Mouse (Mus musculus): Measurements from ENCODE around the gene Tgfbr2. TPM values are rescaled to one million over a fixed set of nuclear protein-coding genes. Genes with fewer than 3 reads are reported as not detected.
"Not testable (repeated sequence)": the region's sequence is repeated elsewhere in the genome, so short reads cannot be mapped to it uniquely, and the experiment has no call there.

Gene Tgfbr2
- total RNA-seq, 2 experiments from 2014 or later = 5.9 to 7.0 TPM

DNA sequence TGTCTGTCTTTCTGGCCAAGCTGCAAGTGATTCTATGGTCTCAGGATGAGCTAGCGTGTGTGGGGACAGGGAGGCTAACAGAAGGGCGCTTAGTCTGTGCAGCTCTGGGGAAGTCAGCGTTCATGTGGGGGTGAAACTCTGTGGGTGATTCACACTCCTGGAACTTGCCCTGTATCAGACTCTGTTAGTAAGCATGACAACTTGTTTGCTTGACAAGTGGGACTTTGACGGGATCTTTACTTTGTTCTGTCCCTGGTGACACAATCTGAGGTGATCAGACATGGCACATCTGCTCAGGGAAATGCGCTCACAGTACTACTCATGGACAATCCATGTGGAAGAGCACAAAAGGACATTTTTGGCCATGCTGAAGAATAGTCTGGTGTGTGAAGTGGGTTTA lies 87.9 kb downstream of the Tgfbr2 start:
- ATAC-seq (replicated peaks; ENCODE audit: low FRiP score, low TSS enrichment, poor library complexity, severe bottlenecking) = no peak

DNA sequence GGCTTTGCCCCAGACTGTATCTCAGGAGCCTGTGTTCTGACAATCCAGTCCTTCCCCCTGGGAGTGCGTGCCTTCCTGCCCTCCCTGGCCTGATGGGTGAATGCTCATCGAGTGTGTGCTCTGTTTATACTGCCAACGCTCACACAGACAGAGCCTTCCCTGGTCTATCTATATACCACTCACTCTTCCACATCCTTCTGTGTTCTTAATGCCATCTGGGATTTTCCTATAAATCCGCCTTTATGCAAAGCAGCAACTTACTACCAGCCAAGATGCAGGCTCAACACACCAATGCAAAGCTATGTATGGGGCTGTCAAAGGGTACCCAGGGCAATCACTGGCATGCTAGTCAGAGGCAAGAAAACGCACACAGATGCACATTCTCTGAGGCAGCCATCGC lies 89.2 kb downstream of the Tgfbr2 start:
- ATAC-seq (replicated peaks; ENCODE audit: low FRiP score, low TSS enrichment, poor library complexity, severe bottlenecking) = no peak

DNA sequence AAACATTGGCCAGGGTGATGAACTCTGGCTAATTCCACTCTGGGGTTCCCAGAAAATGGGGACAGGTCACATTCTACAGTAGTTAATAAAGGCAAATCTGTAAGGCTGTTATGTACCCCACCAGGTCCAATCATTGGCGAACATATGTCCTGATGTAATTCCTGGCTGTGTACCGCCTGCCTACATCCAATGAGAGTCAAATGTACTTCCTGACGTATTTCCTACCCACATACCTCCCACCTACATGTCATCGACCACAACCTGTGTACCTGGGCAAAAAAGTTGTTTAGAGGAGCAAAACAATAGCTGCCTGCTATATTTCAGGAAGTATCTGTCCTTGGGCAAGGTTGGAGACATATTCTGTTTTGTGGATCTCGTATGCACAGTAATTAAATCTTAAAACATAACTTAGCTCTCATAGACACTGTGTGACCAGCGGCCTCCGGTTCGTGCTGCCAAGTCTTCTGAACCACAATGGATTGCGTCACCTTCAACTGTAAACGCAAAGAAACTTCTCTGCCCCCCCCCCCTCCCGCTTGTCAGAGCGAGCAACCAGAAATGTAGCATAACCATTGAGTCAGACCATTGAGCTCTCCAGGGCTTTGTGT lies 90.7 kb downstream of the Tgfbr2 start:
- ATAC-seq (replicated peaks; ENCODE audit: low FRiP score, low TSS enrichment, poor library complexity, severe bottlenecking) = no peak

DNA sequence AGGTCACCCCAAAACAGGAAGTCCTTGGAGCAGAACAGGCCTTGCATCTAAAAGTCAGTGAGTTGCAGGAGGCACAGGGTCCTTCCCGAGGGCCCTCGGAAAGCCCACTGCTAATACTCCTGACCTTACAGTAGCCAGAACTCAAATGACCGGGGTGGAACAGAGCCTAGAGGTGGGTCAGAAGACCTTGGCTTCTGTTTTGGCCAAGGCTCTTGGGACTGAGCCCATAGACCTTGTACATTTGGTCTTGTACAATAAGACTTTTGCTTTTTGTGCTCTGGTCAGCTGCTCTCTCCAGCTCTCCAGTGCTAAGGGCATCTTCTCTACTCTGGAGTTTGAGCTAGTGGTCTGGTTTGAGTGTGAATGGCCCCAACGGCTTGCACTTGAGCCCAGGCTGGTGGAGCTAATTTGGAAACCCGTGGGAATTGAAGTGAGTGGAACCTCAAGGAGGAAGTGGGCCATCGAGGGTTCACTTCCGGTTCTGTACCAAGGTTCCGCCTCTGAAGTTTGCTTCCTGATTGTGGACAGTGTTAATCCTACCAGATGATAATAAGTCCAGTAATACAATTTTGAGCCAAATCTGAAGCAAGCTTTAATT lies 91.3 kb downstream of the Tgfbr2 start:
- ATAC-seq (replicated peaks; ENCODE audit: low FRiP score, low TSS enrichment, poor library complexity, severe bottlenecking) = no peak

DNA sequence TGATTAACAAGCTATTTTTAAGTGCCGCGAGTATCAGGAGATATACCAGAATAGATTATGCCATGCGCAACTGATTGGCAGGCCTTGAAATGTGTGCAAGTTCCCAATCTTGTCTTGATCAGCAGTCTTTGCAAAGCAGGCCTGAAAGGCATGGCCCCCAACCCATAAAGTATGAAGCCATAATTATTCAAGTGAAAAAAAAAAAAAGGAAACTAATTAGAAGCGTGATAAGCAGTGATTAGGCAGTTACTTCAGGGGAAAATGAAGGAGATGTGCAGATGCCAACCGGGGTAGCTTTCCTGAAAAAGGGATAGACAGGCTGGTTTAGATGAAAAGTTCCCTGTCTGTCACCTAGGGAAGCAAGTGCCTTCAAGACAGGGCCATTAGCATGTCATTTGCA lies 91.9 kb downstream of the Tgfbr2 start:
- ATAC-seq (replicated peaks; ENCODE audit: low FRiP score, low TSS enrichment, poor library complexity, severe bottlenecking) = no peak

- no peak for ATAC-seq (replicated peaks; ENCODE audit: low FRiP score, low TSS enrichment, poor library complexity, severe bottlenecking)
Observed at GRCm38 (mm10) chr9:116081781-116082180, 93.4 kb downstream of the Tgfbr2 start.

- ATAC-seq (replicated peaks; ENCODE audit: low FRiP score, low TSS enrichment, poor library complexity, severe bottlenecking) = no peak
Observed at GRCm38 (mm10) chr9:116077419-116077818, 97.7 kb downstream of the Tgfbr2 start.

DNA sequence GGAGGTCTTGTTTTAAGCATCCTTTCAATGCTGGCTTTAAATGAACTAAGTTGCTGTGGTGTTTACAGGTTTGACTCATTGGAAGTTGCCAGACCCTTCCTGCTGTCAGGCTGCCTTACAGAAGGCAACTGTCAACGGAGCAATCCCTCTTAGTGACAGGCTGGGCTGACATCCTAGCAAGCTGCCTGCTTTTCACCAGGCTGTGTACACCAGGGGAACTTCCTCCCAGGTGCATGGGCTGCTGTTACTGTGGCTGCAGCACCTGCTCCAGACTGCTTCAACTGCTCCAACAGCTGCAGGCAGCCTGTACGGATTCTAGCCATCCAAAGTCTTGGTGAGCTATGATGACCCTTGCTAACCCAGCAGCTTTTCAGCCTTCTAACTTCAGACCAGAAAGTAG lies 98.2 kb downstream of the Tgfbr2 start:
- no peak for ATAC-seq (replicated peaks; ENCODE audit: low FRiP score, low TSS enrichment, poor library complexity, severe bottlenecking)

DNA sequence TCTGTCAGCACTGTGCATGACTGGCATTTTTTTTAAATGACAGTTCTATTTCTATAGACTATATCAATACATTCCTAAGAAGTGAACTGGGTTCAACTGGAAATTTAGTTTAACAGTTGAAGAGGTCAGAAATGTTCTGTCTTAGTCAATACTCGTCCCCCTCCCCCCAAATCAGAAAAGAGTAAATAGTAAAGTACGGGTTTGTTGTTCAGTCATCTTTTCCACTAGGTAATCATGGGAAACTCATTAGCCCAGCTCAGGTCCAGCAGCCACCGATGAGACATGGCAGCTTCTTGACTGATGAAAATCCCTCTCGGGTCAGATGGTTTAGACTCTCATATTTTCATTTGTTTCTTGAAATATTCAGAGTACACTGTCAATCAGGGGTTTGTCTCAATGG lies 99.0 kb downstream of the Tgfbr2 start:
- no peak for ATAC-seq (replicated peaks; ENCODE audit: low FRiP score, low TSS enrichment, poor library complexity, severe bottlenecking)

DNA sequence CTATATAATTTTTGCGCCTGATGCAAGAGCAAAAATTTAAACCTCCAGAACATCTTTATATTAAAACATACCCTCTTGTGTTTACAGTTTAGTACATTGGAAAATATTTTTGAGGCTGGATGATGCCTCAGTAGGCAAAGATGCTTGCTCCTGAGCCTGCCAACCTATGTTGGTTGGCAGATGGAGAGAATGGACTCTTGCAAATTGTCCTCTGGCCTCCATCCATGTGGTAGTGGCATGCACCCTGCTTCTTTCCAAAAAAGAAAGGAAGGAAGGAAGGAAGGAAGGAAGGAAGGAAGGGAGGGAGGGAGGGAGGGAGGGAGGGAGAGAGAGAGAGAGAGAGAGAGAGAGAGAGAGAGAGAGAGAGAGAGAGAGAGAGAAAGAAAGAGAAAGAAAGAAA lies 103.6 kb downstream of the Tgfbr2 start:
- not testable (repeated sequence) for ATAC-seq (replicated peaks; ENCODE audit: low FRiP score, low TSS enrichment, poor library complexity, severe bottlenecking)

DNA sequence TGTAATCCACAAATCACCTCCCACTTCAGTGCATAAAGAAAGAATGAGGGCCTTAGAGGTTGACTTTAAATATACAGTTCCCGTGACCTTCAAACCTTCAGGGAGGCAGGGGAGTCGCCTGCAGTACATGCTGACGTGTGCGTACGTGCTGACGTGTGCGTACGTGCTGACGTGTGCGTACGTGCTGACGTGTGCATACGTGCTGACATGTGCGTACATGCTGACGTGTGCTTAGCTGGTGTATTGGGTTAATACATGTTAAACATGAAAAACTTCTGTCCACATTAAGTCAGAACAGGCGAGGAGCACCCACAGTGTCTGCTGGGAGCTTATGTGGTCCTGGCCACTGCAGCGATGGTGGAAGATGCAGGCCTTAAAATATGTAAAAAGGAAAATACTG lies 110.4 kb downstream of the Tgfbr2 start:
- no peak for ATAC-seq (replicated peaks; ENCODE audit: low FRiP score, low TSS enrichment, poor library complexity, severe bottlenecking)

DNA sequence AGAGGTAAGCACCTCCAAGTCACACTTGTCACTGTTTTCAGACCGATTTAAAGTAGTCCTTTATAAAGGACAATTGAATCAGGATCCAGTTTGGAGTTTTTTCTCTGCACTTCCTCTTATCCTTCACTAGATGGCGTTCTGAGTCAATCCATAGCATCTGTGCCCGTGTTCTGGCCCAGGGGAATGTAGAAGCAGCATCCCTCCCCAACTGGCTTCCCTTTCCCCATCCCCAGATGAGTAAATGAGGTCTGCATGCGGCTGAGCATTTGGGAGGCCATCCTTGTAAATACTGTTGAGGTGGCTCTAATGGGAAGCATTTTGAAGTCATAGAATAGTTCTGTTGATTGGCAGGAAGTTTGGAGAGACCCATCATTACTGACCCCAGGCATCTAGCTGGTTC lies 114.5 kb downstream of the Tgfbr2 start:
- peak; percentile 58; the same call in 1 of the 2 replicates for ATAC-seq (replicated peaks; ENCODE audit: low FRiP score, low TSS enrichment, poor library complexity, severe bottlenecking)

- ATAC-seq (replicated peaks; ENCODE audit: low FRiP score, low TSS enrichment, poor library complexity, severe bottlenecking) = peak; percentile 96
Observed at GRCm38 (mm10) chr9:116059156-116059555, 116.0 kb downstream of the Tgfbr2 start.

DNA sequence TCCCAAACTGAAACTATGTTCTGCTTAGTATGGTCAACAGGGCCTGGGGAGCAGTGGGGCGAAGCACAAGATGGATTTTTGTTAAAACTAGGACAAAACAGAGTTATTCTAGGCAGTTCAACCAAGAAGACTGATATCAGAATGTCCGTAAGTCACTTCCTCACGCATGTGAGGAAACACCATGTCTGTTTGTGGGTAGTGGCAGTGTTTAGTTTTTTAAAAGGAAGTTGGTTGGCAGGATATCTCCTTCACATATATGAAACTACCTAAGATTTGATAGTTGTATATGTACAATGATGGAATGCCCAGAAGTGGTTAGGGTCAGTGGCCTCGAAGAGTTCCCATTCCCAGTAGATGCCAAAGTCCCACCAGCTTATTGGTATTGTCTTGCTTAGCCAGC lies 116.7 kb downstream of the Tgfbr2 start:
- ATAC-seq (replicated peaks; ENCODE audit: low FRiP score, low TSS enrichment, poor library complexity, severe bottlenecking) = no peak

DNA sequence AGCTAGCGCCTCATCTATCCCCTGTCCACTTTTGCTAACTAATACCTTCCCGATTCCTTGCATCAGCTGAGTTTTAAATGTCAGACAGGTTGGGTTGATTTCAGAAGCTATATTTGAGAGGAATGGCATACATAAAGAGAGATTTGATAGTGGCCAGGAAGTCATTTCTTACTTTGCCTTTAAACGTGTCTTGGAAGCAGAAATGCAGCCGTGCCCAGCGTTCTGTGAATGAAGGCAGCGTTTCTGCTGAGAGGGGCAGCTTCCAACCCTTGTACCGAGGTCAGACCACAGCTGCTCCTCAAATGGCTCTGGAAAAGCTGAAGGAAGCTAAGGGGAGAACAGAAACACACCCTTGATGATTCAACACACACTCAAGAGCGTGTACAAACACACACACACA lies 121.2 kb downstream of the Tgfbr2 start:
- ATAC-seq (replicated peaks; ENCODE audit: low FRiP score, low TSS enrichment, poor library complexity, severe bottlenecking) = no peak

DNA sequence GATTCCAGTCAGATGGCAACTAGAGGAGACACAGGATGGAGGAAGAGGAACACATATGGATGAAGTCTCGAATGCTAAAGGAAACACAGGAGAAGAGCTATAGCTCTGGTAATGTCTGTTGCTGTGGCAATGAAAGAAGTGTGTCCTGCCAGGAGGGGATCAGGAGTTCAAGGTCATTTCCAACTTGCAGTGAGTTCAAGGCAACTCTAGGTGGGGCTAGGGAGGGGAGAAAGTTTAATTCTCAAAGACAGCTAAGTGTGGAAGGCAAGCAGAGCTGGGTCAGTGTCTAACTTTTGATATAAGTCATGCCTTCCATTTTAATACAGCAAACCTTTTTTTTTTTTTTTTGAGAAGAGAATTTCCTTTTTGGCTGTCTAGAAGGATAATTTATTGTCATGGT lies 125.2 kb downstream of the Tgfbr2 start:
- ATAC-seq (replicated peaks; ENCODE audit: low FRiP score, low TSS enrichment, poor library complexity, severe bottlenecking) = no peak

DNA sequence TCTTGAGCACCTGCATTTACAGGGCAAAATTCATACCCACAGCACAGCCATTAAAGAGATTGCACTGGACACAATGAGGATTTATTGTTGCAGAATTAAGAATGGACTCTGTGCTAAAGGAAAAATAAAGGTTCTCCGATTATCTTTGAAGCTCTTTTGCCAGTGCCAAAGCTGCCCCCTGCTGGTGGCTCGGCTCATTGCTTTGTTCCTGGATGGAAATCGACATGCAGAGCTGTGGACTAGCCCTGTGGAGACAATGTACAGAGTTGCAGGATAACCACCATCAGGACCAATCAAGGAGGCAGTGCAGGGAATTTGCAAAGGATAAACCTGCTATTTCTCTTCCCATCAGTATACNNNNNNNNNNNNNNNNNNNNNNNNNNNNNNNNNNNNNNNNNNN lies 133.4 kb downstream of the Tgfbr2 start:
- peak; percentile 88 for ATAC-seq (replicated peaks; ENCODE audit: low FRiP score, low TSS enrichment, poor library complexity, severe bottlenecking)

GRCm38 (mm10) chr9:116041369-116041768 lies 133.8 kb downstream of the Tgfbr2 start:
- no peak for ATAC-seq (replicated peaks; ENCODE audit: low FRiP score, low TSS enrichment, poor library complexity, severe bottlenecking)

- ATAC-seq (replicated peaks; ENCODE audit: low FRiP score, low TSS enrichment, poor library complexity, severe bottlenecking) = not testable (repeated sequence)
Observed at GRCm38 (mm10) chr9:116040852-116041251, 134.3 kb downstream of the Tgfbr2 start.

- no peak for ATAC-seq (replicated peaks; ENCODE audit: low FRiP score, low TSS enrichment, poor library complexity, severe bottlenecking)
Observed at GRCm38 (mm10) chr9:116039981-116040380, 135.2 kb downstream of the Tgfbr2 start.

DNA sequence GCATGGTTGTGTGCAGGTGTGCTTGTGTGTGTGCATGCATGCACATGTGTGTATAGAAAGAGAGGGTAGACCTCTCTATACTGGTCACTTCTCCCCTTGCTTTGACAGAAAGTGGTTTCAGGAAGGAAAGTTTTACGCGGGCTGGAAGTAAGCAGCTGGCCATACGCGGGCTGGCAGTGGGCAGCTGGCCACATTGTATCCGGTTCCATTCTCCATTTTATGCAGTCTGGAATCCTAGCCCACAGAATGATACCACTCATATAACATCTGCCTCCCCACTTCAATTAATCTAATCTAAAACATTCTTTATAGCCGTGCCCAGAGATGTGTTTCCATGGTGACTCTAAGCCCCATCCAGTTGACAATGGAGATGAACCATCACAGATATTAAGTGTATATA lies 136.9 kb downstream of the Tgfbr2 start:
- no peak for ATAC-seq (replicated peaks; ENCODE audit: low FRiP score, low TSS enrichment, poor library complexity, severe bottlenecking)

Measured in megakaryocyte-erythroid progenitor cell, adult 5-6 weeks (primary cell).